Mouse (Mus musculus) left cerebral cortex, adult 2 months (tissue): Measurements from ENCODE around the gene Krt1. TPM values are rescaled to one million over a fixed set of nuclear protein-coding genes. Genes with fewer than 3 reads are reported as not detected.

ENCODE experiments used
- DNase-seq, 2 experiments: peaks; one replicate each; pipeline ENCODE4 v3.0.0; 2021 to 2022; ENCODE audit warnings: low spot score in 2 of 2, mixed read lengths in 1 of 2; ENCODE audit errors: extremely low spot score in 1 of 2
- H3K27ac ChIP-seq: fragments of 200-600 bp; 2 replicates; pipeline ENCODE4 v1.8.1; 2022
- H3K4me3 ChIP-seq: fragments of 200-600 bp; 2 replicates; pipeline ENCODE4 v1.8.1; 2022
- CTCF ChIP-seq: fragments of 200-600 bp; IDR thresholded peaks from 2 replicates; pipeline ENCODE4 v1.8.1; 2022; ENCODE audit warnings: antibody characterized with exemption, mild to moderate bottlenecking, moderate library complexity
- intact Hi-C: fragments of 180-260 bp; cut with DNase I; formaldehyde crosslinking; loops from one replicate; pipeline ENCODE4 v1.15.1; 2025
- long read RNA-seq, 2 experiments: library from polyadenylated mRNA; stranded (forward); transcript quantifications; one replicate each; pipeline ENCODE4 v2.0.0; 2021; ENCODE audit warnings: borderline mapping rate in 2 of 2
- total RNA-seq, 2 experiments: library from RNA; stranded (reverse); gene quantifications; 2 replicates each; pipeline ENCODE4 v1.2.3; 2021

The Krt1 gene
- total RNA-seq, result 1 to 10 TPM; 1.8 to 2.3 TPM
- long read RNA-seq, experiment 1, partial matches to known transcripts, result 0 of 2 reads
- long read RNA-seq, experiment 1, other reads (novel, unspliced or antisense), result 1 of 2 reads
- long read RNA-seq, experiment 2, partial matches to known transcripts, result 2 of 3 reads
- long read RNA-seq, experiment 2, other reads (novel, unspliced or antisense), result 1 of 3 reads

DNA sequence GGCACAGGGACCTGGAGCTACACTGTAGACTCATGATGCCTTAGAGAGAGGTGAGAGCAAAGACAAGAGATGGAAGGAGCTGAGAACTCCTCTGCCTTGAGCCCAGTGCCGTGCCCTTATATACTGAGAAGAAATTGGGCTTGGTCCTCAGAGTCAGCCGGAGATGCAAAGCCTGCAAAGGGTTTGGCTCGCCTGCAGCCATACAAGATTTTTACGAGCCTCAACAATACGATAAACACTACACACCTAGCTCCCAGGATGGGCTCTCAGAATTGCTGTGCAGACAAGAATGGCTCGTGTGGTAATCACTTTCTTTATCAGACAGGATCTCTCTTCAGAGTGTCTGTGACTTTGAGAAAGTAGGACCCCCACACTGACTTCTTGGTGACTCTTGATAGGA is at the start of gene Krt1:
TSS of gene Krt1 (minus strand) at position 101 of the 400 bp plus-strand sequence.
- intact Hi-C loops, result no loop called here
- H3K4me3 ChIP-seq, result no peak within 1 kb of the TSS
- no peak for DNase-seq
- H3K27ac ChIP-seq, result no peak within 1 kb of the TSS
- TF ChIP-seq CTCF, result no peak

- DNase-seq, result no peak
- no peak overlapping the region for H3K27ac ChIP-seq
- no peak overlapping the region for H3K4me3 ChIP-seq
- intact Hi-C loops, result no loop called here
- no peak for TF ChIP-seq CTCF
Observed at GRCm38 (mm10) chr15:101895216-101895615, 44.6 kb upstream of the Krt1 start.

- Histone ChIP-seq H3K4me3 (no peak within 1 kb of the TSS), H3K27ac (no peak within 1 kb of the TSS)
- TF ChIP-seq CTCF, result no peak
- intact Hi-C loops, result no loop called here
- no peak for DNase-seq
Observed at GRCm38 (mm10) chr15:101892820-101893219, 42.2 kb upstream of the Krt1 start, which contains the start of gene Krt76. Gene Krt76, minus strand, starts transcription at chr15:101892920.

- no peak overlapping the region for H3K27ac ChIP-seq
- DNase-seq, result no peak
- intact Hi-C loops, result loop anchor here (10.0 kb wide), 1 partner anchor 445 kb away; the partner anchor contains the start of gene Krt87
- no peak overlapping the region for H3K4me3 ChIP-seq
- no peak for TF ChIP-seq CTCF
Observed at GRCm38 (mm10) chr15:101879776-101880175, 29.2 kb upstream of the Krt1 start.

- H3K27ac ChIP-seq, result no peak overlapping the region
- intact Hi-C loops, result no loop called here
- no peak for DNase-seq
- TF ChIP-seq CTCF, result no peak
- H3K4me3 ChIP-seq, result no peak overlapping the region
Observed at GRCm38 (mm10) chr15:101878041-101878440, 27.4 kb upstream of the Krt1 start.

DNA sequence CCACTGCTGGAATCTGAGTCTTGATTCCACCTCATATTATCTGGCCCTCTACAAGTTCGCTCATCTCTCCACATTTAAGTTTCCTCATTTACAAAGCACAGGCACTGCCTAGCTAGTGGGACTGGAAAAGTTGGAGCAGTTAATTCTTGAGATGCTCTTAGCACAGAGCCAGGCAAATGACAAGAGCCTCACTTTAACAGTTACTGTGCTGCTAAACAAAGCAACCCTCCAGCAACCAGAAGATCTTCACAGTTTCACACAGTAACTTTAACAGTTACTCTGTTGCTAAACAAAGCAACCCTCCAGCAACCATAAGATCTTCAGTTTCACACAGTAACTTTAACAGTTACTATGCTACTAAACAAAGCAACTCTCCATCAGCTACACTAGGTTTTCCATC is 23.8 kb upstream of the Krt1 start:
- TF ChIP-seq CTCF, result no peak
- intact Hi-C loops, result loop anchor here (5.0 kb wide), 1 partner anchor 72 kb away; the partner anchor contains the start of gene Krt73
- Histone ChIP-seq H3K4me3 (no peak overlapping the region), H3K27ac (no peak overlapping the region)
- no peak for DNase-seq

DNA sequence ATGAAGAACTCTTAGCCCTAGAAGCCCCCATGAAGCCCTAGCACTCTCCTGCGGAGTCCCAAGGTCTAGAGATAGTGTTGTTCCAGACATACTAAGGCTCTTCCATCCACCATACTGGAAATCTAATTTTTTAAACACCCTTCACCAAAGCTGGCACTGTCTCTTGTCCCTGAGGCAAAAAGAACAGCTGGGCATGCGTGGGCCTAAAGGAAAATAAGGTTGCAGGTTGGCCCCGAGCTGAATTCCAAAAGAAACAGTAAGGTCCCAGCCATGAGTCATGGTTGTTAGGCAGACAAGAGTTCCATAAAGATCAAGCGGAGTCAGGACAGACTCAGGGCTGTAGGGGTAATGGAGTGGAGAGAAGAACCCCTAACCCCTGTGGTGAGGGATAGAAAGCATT is 22.6 kb upstream of the Krt1 start:
- no peak for DNase-seq
- intact Hi-C loops, result loop anchor here (5.0 kb wide), 1 partner anchor 71 kb away; the partner anchor contains the start of gene Krt73
- Histone ChIP-seq H3K27ac (no peak overlapping the region), H3K4me3 (no peak overlapping the region)
- TF ChIP-seq CTCF, result no peak

- intact Hi-C loops, result no loop called here
- H3K27ac ChIP-seq, result peak within 1 kb of the TSS; percentile 61
- no peak for TF ChIP-seq CTCF
- peak; percentile 49 to 65 for DNase-seq
- H3K4me3 ChIP-seq, result peak within 1 kb of the TSS; percentile 3; the same call in 1 of the 2 replicates
Observed at GRCm38 (mm10) chr15:101869431-101869830, 18.8 kb upstream of the Krt1 start, which contains the start of gene Krt77. Gene Krt77, minus strand, starts transcription at chr15:101869705.

GRCm38 (mm10) chr15:101866754-101867153 is 16.2 kb upstream of the Krt1 start:
- Histone ChIP-seq H3K4me3 (no peak overlapping the region), H3K27ac (no peak overlapping the region)
- TF ChIP-seq CTCF, result no peak
- DNase-seq, result no peak
- intact Hi-C loops, result no loop called here

GRCm38 (mm10) chr15:101860421-101861130 is 10.0 kb upstream of the Krt1 start:
- Histone ChIP-seq H3K27ac (no peak overlapping the region), H3K4me3 (no peak overlapping the region)
- DNase-seq, result no peak
- intact Hi-C loops, result loop anchor here (5.0 kb wide), 1 partner anchor 112 kb away; no protein-coding TSS in a partner anchor
- TF ChIP-seq CTCF, result no peak; the same call in 1 of the 2 replicates

GRCm38 (mm10) chr15:101859735-101860170 is 9.2 kb upstream of the Krt1 start:
- intact Hi-C loops, result loop anchor here (5.0 kb wide), 1 partner anchor 113 kb away; no protein-coding TSS in a partner anchor
- peak; percentile 48 to 73 for DNase-seq
- Histone ChIP-seq H3K4me3 (peak overlapping the region; percentile 40), H3K27ac (peak overlapping the region; percentile 41)
- TF ChIP-seq CTCF, result no peak

DNA sequence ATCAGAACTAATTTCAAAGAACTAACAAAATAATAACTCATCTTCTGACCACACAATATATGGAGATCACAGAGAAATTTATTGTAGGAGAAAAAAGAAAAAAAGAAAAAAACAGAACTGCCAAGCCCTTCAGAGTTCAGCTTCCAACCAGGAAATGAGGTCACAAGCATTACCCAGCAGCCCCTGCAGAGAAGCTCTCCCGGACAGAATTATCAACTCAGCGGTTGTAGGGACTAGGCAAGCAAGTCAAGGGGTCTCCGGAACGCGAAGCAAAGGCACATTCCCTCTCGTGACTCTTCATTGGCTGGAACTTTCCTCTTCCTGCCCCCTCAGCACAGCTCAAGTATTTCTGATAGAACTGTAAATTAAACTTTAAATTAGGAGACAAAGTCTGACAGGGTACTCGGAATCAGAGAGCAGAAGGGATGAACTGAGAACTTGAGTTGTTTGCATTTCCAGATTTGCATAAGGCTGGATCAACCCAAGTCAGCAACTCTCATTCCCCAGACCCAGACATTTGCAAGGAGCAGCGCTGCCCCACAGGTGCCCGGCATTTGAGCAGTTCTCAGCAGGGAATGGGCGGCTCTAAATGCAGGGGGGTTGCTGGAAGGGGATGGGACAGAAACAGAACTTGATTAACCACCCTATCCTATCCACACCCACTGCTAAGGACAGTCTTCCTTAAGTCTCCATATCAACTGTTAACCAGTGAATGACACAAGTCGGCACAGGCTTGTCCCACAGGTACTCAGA is 8.3 kb upstream of the Krt1 start:
- Histone ChIP-seq H3K4me3 (no peak overlapping the region), H3K27ac (no peak overlapping the region; the same call in 1 of the 2 replicates)
- intact Hi-C loops, result no loop called here
- DNase-seq, result no peak
- TF ChIP-seq CTCF, result no peak
